Mouse (Mus musculus) thymus, postnatal 10 days (tissue): ENCODE data around the gene Neb.

Experiments
- DNase-seq, 2 experiments: peaks; one replicate each; pipeline ENCODE4 v3.0.0; 2021; ENCODE audit warnings: low spot score in 2 of 2

Gene Neb

GRCm38 (mm10) chr2:52374706-52375105 lies 3.6 kb downstream of the Neb start:
- DNase-seq = no peak

GRCm38 (mm10) chr2:52372480-52372879 lies 5.8 kb downstream of the Neb start:
- DNase-seq = no peak

- no peak for DNase-seq
These were observed 6.2 kb downstream of the Neb start for GRCm38 (mm10) chr2:52372080-52372479.

- no peak for DNase-seq
These were observed 7.2 kb downstream of the Neb start for GRCm38 (mm10) chr2:52371066-52371465.

GRCm38 (mm10) chr2:52369622-52370021 lies 8.7 kb downstream of the Neb start:
- DNase-seq = no peak

GRCm38 (mm10) chr2:52367665-52368064 lies 10.6 kb downstream of the Neb start:
- no peak for DNase-seq

GRCm38 (mm10) chr2:52367248-52367647 lies 11.0 kb downstream of the Neb start:
- DNase-seq = no peak

GRCm38 (mm10) chr2:52361086-52361485 lies 17.2 kb downstream of the Neb start:
- DNase-seq = no peak

GRCm38 (mm10) chr2:52359722-52360121 lies 18.6 kb downstream of the Neb start:
- DNase-seq = no peak

- DNase-seq = no peak
These were observed 20.1 kb downstream of the Neb start for GRCm38 (mm10) chr2:52358156-52358555.

GRCm38 (mm10) chr2:52351029-52351428 lies 27.2 kb downstream of the Neb start:
- no peak for DNase-seq

- DNase-seq = no peak
These were observed 37.3 kb downstream of the Neb start for GRCm38 (mm10) chr2:52340990-52341389.

GRCm38 (mm10) chr2:52335556-52335955 lies 42.7 kb downstream of the Neb start:
- DNase-seq = no peak

- no peak for DNase-seq
These were observed 43.2 kb downstream of the Neb start for GRCm38 (mm10) chr2:52335087-52335486.

- DNase-seq = no peak
These were observed 44.7 kb downstream of the Neb start for GRCm38 (mm10) chr2:52333535-52333934.

- no peak for DNase-seq
These were observed 46.5 kb downstream of the Neb start for GRCm38 (mm10) chr2:52331761-52332160.

- no peak for DNase-seq
These were observed 50.9 kb downstream of the Neb start for GRCm38 (mm10) chr2:52327244-52327815.

GRCm38 (mm10) chr2:52321866-52322265 lies 56.4 kb downstream of the Neb start:
- DNase-seq = no peak

GRCm38 (mm10) chr2:52320175-52320574 lies 58.1 kb downstream of the Neb start:
- DNase-seq = no peak

GRCm38 (mm10) chr2:52319020-52319567 lies 59.2 kb downstream of the Neb start:
- DNase-seq = no peak

- no peak for DNase-seq
These were observed 60.8 kb downstream of the Neb start for GRCm38 (mm10) chr2:52317471-52317870.

- DNase-seq = no peak
These were observed 62.5 kb downstream of the Neb start for GRCm38 (mm10) chr2:52315737-52316136.

GRCm38 (mm10) chr2:52314922-52315730 lies 63.1 kb downstream of the Neb start:
- peak in 1 of 2 experiments; percentile 5 for DNase-seq
